Mouse (Mus musculus) fibroblast of lung, adult 2 months (primary cell): ENCODE data around the gene Tap1.

Source experiments
- DNase-seq: peaks from one replicate; pipeline ENCODE4 v3.0.0-alpha.2; 2011; ENCODE audit warnings: low read depth

Tap1 gene

DNA sequence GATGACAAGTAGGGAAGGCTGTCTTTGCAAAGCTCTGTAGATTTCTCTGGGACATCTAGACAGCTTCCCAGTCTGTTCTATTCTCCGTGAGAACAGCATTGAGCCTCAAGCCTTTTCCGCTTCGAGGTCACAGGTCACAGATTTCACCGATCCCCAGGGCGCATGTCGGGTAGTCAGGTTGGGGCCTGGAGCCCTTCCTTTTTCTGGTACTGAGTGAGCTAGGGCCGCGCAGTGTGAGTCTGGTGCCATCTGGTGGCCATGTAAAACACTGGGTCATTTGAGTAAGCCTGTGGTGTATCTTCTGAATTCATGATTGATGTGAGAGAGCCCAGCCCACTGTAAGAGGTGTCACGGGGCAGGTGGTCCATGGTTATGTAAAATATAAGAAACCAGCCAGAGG lies 47.6 kb downstream of the Tap1 start:
- peak; percentile 61 for DNase-seq

DNA sequence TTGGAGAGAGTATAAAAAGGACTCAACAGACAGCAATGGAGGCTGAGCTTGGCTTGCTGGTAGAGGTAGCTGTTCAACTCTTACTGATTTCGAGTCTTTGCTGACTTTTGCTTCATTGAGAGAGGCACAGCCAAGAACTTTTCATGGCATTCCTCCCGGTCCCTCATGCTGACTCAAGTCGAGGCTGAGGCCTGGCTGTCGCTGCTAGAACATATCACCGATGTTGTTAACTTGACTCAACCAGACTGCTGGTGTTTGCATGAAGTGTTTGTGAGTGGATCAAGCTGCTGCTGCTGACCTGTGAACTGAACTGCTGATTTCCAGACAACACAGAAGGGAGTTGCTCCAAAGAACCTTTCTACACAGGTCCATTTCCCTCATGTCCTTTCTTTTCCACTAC lies 49.3 kb downstream of the Tap1 start:
- peak; percentile 18 for DNase-seq

DNA sequence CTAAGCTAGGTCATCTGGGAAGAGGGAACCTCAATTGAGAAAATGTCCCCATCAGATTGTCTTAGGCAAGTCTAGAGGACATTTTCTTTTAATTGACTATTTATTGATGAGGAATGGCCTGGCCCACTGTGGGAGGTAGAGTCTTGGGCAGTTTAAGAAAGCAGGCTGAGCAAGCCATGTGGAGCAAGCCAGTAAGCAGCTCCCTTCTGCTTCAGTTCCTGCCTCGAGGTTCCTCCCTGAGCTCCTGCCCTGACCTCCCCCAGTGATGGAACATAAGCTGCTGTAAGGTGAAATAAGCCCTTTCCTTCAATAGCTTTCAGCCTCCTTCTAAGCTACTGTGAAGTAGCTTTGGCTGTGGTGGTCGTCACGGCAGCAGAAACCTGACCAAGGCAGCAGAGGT lies 50.4 kb downstream of the Tap1 start:
- DNase-seq: no peak

DNA sequence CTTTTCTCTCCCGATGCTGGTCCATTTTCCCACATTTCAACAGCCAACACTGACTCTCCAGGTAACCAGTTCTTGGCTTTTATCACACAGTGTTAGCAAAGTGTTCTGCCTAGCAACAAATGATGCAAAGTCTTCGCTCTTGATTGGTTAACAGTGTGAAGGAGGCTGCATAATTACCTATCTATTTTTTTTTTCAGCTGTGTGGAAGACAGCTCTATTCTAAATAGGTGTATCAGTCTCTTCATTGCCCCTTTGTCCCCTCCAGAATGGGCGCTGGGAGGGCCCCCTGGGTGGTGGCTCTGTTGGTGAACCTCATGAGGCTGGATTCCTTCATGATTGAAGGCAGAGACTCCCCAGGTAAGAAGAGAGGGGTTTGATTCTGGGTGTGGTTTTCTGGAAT lies 51.4 kb downstream of the Tap1 start, which contains the start of gene H2-Ob:
H2-Ob (plus strand) TSS at position 198 of the 400 bp plus-strand sequence.
- DNase-seq: no peak

DNA sequence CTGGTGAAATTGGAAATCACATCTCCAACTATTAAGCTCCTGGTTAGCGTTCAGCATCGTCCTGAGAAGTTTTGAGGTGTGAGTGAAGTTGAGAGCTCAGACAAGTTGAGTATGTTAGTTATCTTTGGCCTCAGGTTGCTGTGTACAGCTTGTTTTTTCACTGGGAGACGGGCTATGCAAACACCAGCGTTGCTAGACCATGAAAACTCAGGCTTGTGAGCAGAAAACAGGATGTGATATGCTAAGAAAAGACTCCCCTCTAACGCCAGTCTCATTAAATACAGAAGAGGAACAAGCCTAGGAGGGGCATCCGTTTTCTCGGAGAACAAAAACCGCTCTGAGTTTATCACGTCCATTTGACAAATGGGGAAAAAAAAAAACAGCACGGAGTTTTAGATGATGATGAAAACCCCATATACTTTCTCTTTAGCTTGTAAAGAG lies 52.3 kb downstream of the Tap1 start:
- DNase-seq: no peak

DNA sequence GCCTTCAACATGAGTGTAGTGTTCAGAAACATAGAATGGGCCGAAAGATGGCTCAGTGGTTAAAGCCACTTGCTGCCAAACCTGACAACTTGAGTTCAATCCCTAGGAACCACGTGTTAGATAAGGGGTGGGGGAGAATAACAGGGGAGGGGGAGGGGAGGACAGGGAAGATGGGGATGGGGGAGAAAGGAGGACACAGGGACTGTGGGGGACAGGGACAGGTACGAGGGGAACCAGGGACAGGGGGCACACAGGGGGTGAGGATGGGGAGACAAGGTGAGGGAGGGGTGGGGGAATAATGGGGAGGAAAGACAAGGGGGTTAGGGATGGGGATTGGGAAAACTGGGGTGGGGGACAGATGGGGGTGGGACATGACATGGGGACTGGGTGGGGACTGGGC lies 53.0 kb downstream of the Tap1 start:
- DNase-seq: no peak

DNA sequence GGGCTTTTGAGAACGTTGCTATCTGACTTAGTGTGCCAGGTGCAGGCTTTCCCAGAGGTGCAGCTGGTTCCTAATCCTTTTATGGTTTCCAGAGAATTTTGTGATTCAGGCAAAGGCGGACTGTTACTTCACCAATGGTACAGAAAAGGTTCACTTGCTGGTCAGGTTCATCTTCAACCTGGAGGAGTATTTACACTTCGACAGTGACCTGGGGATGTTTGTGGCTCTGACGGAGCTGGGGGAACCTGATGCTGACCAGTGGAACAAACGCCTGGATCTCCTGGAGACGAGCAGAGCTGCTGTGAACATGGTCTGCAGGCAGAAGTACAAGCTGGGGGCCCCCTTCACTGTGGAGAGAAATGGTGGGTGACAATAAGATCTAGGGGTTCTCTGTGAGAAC lies 53.6 kb downstream of the Tap1 start:
- no peak for DNase-seq

DNA sequence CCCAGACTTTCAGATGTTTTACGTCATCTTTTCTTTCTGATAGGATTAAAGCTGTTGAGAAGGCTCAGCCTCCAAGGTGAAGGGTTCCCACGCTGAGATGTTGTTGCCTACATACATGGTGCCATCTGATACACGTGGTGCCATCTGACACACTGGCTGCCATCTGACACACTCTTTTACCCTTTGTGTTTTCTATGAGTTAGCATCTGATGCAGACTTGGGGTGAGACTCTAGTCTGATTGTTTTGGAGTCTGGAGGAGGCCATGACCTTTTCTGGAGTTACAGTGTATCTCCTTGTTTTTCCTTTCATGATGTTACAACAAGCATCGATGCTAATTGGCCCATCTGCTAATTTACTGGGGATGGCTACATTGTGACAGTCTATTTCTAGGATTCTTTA lies 57.3 kb downstream of the Tap1 start:
- DNase-seq: no peak
